In genomic region chr8:46432581-46432980, GRCm38 (mm10) we compare ENCODE assay signal across 20 mouse cellular contexts. TPM values are rescaled to one million over a fixed set of nuclear protein-coding genes. Genes with fewer than 3 reads are reported as not detected.
DNase-seq lines count a peak whose midpoint lies in the region; ATAC-seq and TF ChIP-seq lines count a peak whose summit lies in the region.
"Had no signal": no experiment of that assay in that cellular context is flagged by ENCODE, and none has a peak within 500 bp of the region (broad histone marks: within the 10 kb centered on the region; RNA-seq: fewer than 3 reads in every experiment).

No protein-coding gene starts in this region.

- TF ChIP-seq CTCF in G1E (IDR thresholded peaks at IDR 0.05; ENCODE audit: low read depth, low read length): no peak
- no peak for TF ChIP-seq CTCF in bone marrow macrophage, adult 2 months (IDR thresholded peaks at IDR 0.05; ENCODE audit: low read depth, low read length)

- no peaks in the 10 kb centered on the region for H3K9me3 ChIP-seq in liver, embryonic 16.5 days (replicated peaks; ENCODE audit: control insufficient read depth, low read length)
- H3K9me3 ChIP-seq in liver, embryonic 11.5 days (ENCODE audit: control insufficient read depth, low read length): no peaks in the 10 kb centered on the region
- no peaks in the 10 kb centered on the region; the same call in 1 of the 2 replicates for H3K9me3 ChIP-seq in G1E (replicated peaks)
- H3K9me3 ChIP-seq in midbrain, embryonic 15.5 days: no peaks in the 10 kb centered on the region
- H3K9me3 ChIP-seq: embryonic facial prominence, embryonic 10.5 days; embryonic facial prominence, embryonic 12.5 days; forebrain, embryonic 13.5 days; forebrain, embryonic 15.5 days had no signal

- no peaks in the 10 kb centered on the region for H3K27me3 ChIP-seq in liver, embryonic 16.5 days (ENCODE audit: control insufficient read depth, insufficient read depth, low read depth, low read length)
- H3K27me3 ChIP-seq in liver, embryonic 11.5 days (replicated peaks; ENCODE audit: control insufficient read depth, insufficient read depth, low read length): no peaks in the 10 kb centered on the region
- no peaks in the 10 kb centered on the region for H3K27me3 ChIP-seq in G1E (ENCODE audit: insufficient read depth, low read length)
- H3K27me3 ChIP-seq in midbrain, embryonic 15.5 days (replicated peaks): no peaks in the 10 kb centered on the region
- H3K27me3 ChIP-seq: embryonic facial prominence, embryonic 12.5 days; forebrain, embryonic 13.5 days; forebrain, embryonic 15.5 days; Patski had no signal

- H3K36me3 ChIP-seq in liver, embryonic 16.5 days (ENCODE audit: control insufficient read depth, insufficient read depth): no peaks in the 10 kb centered on the region
- no peaks in the 10 kb centered on the region for H3K36me3 ChIP-seq in liver, embryonic 11.5 days (ENCODE audit: control insufficient read depth, insufficient read depth, low read length)
- H3K36me3 ChIP-seq in G1E (replicated peaks): no peaks in the 10 kb centered on the region
- H3K36me3 ChIP-seq in midbrain, embryonic 15.5 days (replicated peaks): no peaks in the 10 kb centered on the region
- H3K36me3 ChIP-seq: embryonic facial prominence, embryonic 10.5 days; embryonic facial prominence, embryonic 12.5 days; forebrain, embryonic 15.5 days had no signal

- 52% methylated on average over 3 of the region's 3 CpGs for WGBS in liver, embryonic 16.5 days (ENCODE audit: insufficient replicate concordance)
- WGBS in liver, embryonic 11.5 days: 71% methylated on average over 3 of the region's 3 CpGs
- WGBS in midbrain, embryonic 15.5 days: 93% methylated on average over 3 of the region's 3 CpGs

- no peak overlapping the region for H3K4me2 ChIP-seq in liver, embryonic 16.5 days (ENCODE audit: low read depth, low read length)
- H3K4me2 ChIP-seq in liver, embryonic 11.5 days: no peak overlapping the region
- no peak overlapping the region for H3K4me2 ChIP-seq in midbrain, embryonic 15.5 days
- H3K4me2 ChIP-seq: embryonic facial prominence, embryonic 12.5 days; forebrain, embryonic 13.5 days; forebrain, embryonic 15.5 days had no signal

- no peak overlapping the region for H3K9ac ChIP-seq in liver, embryonic 16.5 days (ENCODE audit: low read depth, low read length)
- no peak overlapping the region for H3K9ac ChIP-seq in liver, embryonic 11.5 days (ENCODE audit: low read depth, low read length)
- H3K9ac ChIP-seq in midbrain, embryonic 15.5 days: no peak overlapping the region
- H3K9ac ChIP-seq: embryonic facial prominence, embryonic 12.5 days; forebrain, embryonic 13.5 days; forebrain, embryonic 15.5 days; forebrain, postnatal 0 days had no signal

- peak; percentile 50; the same call in 1 of the 2 replicates for ATAC-seq in liver, embryonic 16.5 days (ENCODE audit: low read depth)
- ATAC-seq in liver, embryonic 11.5 days (replicated peaks; ENCODE audit: low FRiP score): no peak
- ATAC-seq in G1E (ENCODE audit: extremely low read depth, insufficient number of reproducible peaks, low FRiP score, poor library complexity, severe bottlenecking): peak; percentile 87
- ATAC-seq in midbrain, embryonic 15.5 days (replicated peaks): no peak
- ATAC-seq: activated CD4-positive, CD25-positive, alpha-beta regulatory T cell, adult 4 months; forebrain, embryonic 13.5 days; forebrain, embryonic 15.5 days; forebrain, postnatal 0 days; Patski had no signal

- H3K4me3 ChIP-seq in liver, embryonic 16.5 days (ENCODE audit: low read depth, low read length): no peak overlapping the region
- H3K4me3 ChIP-seq in liver, embryonic 11.5 days (ENCODE audit: low read depth, low read length): no peak overlapping the region
- no peak overlapping the region; the same call in 1 of the 2 replicates for H3K4me3 ChIP-seq in G1E (ENCODE audit: low read depth, low read length)
- no peak overlapping the region for H3K4me3 ChIP-seq in bone marrow macrophage, adult 2 months (ENCODE audit: insufficient read depth, low read length)
- no peak overlapping the region for H3K4me3 ChIP-seq in midbrain, embryonic 15.5 days
- H3K4me3 ChIP-seq: embryonic facial prominence, embryonic 10.5 days; embryonic facial prominence, embryonic 12.5 days; forebrain, embryonic 13.5 days; forebrain, embryonic 15.5 days had no signal

- no peak for DNase-seq in liver, embryonic 11.5 days (ENCODE audit: low spot score)
- DNase-seq in G1E (ENCODE audit: low spot score): peak; percentile 15
- DNase-seq in adrenal gland, postnatal 25 days: no peak
- DNase-seq: adrenal gland, adult 8-10 months; adrenal gland, postnatal 14 days; cerebellum, adult 11-12 months; cerebellum, adult 2 months; cerebellum, adult 9-10 months; cerebellum, postnatal 10 days; cerebellum, postnatal 25 days; forebrain, postnatal 0 days had no signal

- H3K27ac ChIP-seq in liver, embryonic 16.5 days (ENCODE audit: low read length): no peak overlapping the region
- H3K27ac ChIP-seq in liver, embryonic 11.5 days (ENCODE audit: low read depth, low read length): no peak overlapping the region
- H3K27ac ChIP-seq in bone marrow macrophage, adult 2 months (ENCODE audit: insufficient read depth, low read depth, low read length): peak overlapping the region; percentile 31
- H3K27ac ChIP-seq in midbrain, embryonic 15.5 days: no peak overlapping the region
- H3K27ac ChIP-seq: embryonic facial prominence, embryonic 10.5 days; embryonic facial prominence, embryonic 12.5 days; forebrain, embryonic 13.5 days; forebrain, embryonic 15.5 days had no signal

- H3K4me1 ChIP-seq in liver, embryonic 16.5 days (ENCODE audit: control insufficient read depth, low read depth, low read length): no peaks in the 10 kb centered on the region
- no peaks in the 10 kb centered on the region for H3K4me1 ChIP-seq in liver, embryonic 11.5 days (replicated peaks; ENCODE audit: control insufficient read depth, insufficient read depth, low read length)
- peaks cover 60% of the 10 kb centered on the region for H3K4me1 ChIP-seq in G1E (ENCODE audit: insufficient read depth, low read depth, low read length)
- H3K4me1 ChIP-seq in bone marrow macrophage, adult 2 months (ENCODE audit: control insufficient read depth, insufficient read depth, low read length): peaks cover 25% of the 10 kb centered on the region
- H3K4me1 ChIP-seq in midbrain, embryonic 15.5 days: no peaks in the 10 kb centered on the region
- H3K4me1 ChIP-seq: embryonic facial prominence, embryonic 10.5 days; embryonic facial prominence, embryonic 12.5 days; forebrain, embryonic 13.5 days; forebrain, embryonic 15.5 days had no signal

- TF ChIP-seq POLR2A in bone marrow macrophage, adult 2 months (IDR thresholded peaks at IDR 0.05; ENCODE audit: borderline replicate concordance, low read depth, low read length): no peak

RNA-seq across cellular contexts. Expression of gene Acsl1, which starts 38.3 kb away (rescaled TPM):
- polyA plus RNA-seq in liver, embryonic 16.5 days (2015; fragmentation: Nextera tagmentation; extraction: Ambion mirVana): 139 and 168 TPM in 2 replicates
- polyA plus RNA-seq in liver, embryonic 11.5 days (2014; fragmentation: Nextera tagmentation; extraction: Ambion mirVana): 47.3 and 50.7 TPM in 2 replicates
- total RNA-seq in G1E (2014; fragmentation: Nextera tagmentation) (143 and 149 TPM in 2 replicates), G1E (2017) (48.6 and 55.0 TPM in 2 replicates)
- 19.4 and 27.0 TPM in 2 replicates for polyA plus RNA-seq in G1E (2012)
- 21.6 and 23.2 TPM in 2 replicates for polyA plus RNA-seq in bone marrow macrophage, adult 2 months (2012; ENCODE audit: insufficient read depth, insufficient read length, missing spikeins)
- 17.2 and 18.8 TPM in 2 replicates for polyA plus RNA-seq in midbrain, embryonic 15.5 days (2015; fragmentation: Nextera tagmentation; extraction: Ambion mirVana)
- total RNA-seq in adrenal gland, postnatal 25 days (2021): 295 and 361 TPM in 2 replicates

Comparison
In these comparisons a context has a peak if more than half of its experiments do, and no peak if none do; other contexts are left out.
1. ATAC-seq: peak in liver, embryonic 16.5 days (single experiment) and G1E (single experiment); none in liver, embryonic 11.5 days (single experiment) and midbrain, embryonic 15.5 days (single experiment).